Mouse (Mus musculus) embryonic stem cell, embryonic (primary cell): ENCODE measurements around the gene Skil.

Experiments
- CTCF ChIA-PET, 4 experiments: fragments of 300-600 bp in 2 of 4; fragments of 350-600 bp in 2 of 4; sonication (Branson Sonifier 250); formaldehyde crosslinking; loops; one replicate each; lab custom pipeline; 2022; ENCODE audit warnings: inconsistent platforms in 2 of 4; lab: Charles Lee
- POLR2A ChIA-PET, 4 experiments: fragments of 300-600 bp in 2 of 4; fragments of 350-600 bp in 2 of 4; sonication (Branson Sonifier 250); formaldehyde crosslinking; loops; one replicate each; lab custom pipeline; 2022; ENCODE audit warnings: antibody characterized with exemption in 4 of 4, inconsistent platforms in 1 of 4; lab: Charles Lee

Gene Skil

GRCm38 (mm10) chr3:31077068-31077703 is 17.7 kb upstream of the Skil start:
- POLR2A ChIA-PET = no interaction called here

GRCm38 (mm10) chr3:31079450-31079849 is 15.4 kb upstream of the Skil start:
- CTCF ChIA-PET = interaction anchor here in 1 of 4 experiments (0.5 kb wide), 1 partner anchor 59 kb away, joined by 5 read pairs; no protein-coding TSS in a partner anchor
- POLR2A ChIA-PET = no interaction called here

More at GRCm38 (mm10) chr3:31077068-31077703, 17.7 kb upstream of the Skil start:
- CTCF ChIA-PET = interaction anchor here in 1 of 4 experiments (0.6 kb wide), 1 partner anchor 185 kb away, joined by 3 read pairs; no protein-coding TSS in a partner anchor

GRCm38 (mm10) chr3:31080791-31081502 is 13.9 kb upstream of the Skil start:
- CTCF ChIA-PET = no interaction called here
- POLR2A ChIA-PET = interaction anchor here in 1 of 4 experiments (0.6 kb wide), 1 partner anchor 138 kb away, joined by 10 read pairs; no protein-coding TSS in a partner anchor

GRCm38 (mm10) chr3:31082838-31083506 is 11.9 kb upstream of the Skil start:
- POLR2A ChIA-PET = interaction anchor here in 2 of 4 experiments (1.0 to 1.7 kb wide), 2 partner anchors 13 to 22 kb away, joined by 3 read pairs; no protein-coding TSS in a partner anchor
- CTCF ChIA-PET = no interaction called here

- ChIA-PET POLR2A (interaction anchor here in 1 of 4 experiments (0.6 to 1.7 kb wide), 2 partner anchors 12 to 45 kb away, joined by 3 to 6 read pairs; no protein-coding TSS in a partner anchor), CTCF (no interaction called here)
Measured at GRCm38 (mm10) chr3:31083507-31084245, 11.2 kb upstream of the Skil start.

- POLR2A ChIA-PET = interaction anchor here in 2 of 4 experiments (0.8 to 1.5 kb wide), 3 partner anchors 12 to 115 kb away, joined by 3 to 5 read pairs (median 3); partner anchors contain the start of gene Phc3 (in 1 of the 2)
- CTCF ChIA-PET = no interaction called here
Measured at GRCm38 (mm10) chr3:31085000-31085399, 9.9 kb upstream of the Skil start.

- POLR2A ChIA-PET = interaction anchor here in 3 of 4 experiments (0.5 to 1.8 kb wide), 16 partner anchors 9 to 746 kb away, joined by 3 to 7 read pairs (median 4); partner anchors contain the start of gene Mynn (in 1 of the 3)
- CTCF ChIA-PET = interaction anchor here in 2 of 4 experiments (0.7 to 3.7 kb wide), 3 partner anchors 32 to 134 kb away, joined by 3 to 20 read pairs (median 3); no protein-coding TSS in a partner anchor
Measured at GRCm38 (mm10) chr3:31088789-31089775, 5.8 kb upstream of the Skil start.

DNA sequence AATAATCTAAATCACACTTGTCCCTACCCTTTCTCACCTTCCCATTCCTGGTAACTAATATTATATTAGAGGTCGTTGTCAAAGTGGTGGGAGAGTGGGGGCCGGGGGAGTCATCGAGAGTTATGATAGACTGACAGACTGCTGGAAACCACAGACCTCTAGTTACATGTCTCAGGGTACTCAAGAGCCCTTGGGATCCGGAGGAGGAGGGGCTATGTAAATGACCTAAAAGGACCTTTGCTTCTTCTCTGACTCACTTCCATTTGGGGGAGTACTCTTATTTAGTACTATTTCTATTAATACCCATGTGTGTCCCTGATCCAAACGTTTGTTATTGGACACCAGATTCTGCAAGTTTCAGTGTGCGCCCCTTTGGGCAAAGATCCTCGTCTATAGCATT is 4.9 kb upstream of the Skil start:
- POLR2A ChIA-PET = interaction anchor here in 2 of 4 experiments (0.8 to 1.8 kb wide), 6 partner anchors 8 to 488 kb away, joined by 3 to 5 read pairs (median 5); partner anchors contain the start of gene Mynn (in 1 of the 2)
- CTCF ChIA-PET = interaction anchor here in 1 of 4 experiments (3.7 kb wide), 1 partner anchor 48 kb away, joined by 20 read pairs; no protein-coding TSS in a partner anchor

GRCm38 (mm10) chr3:31093196-31093595 is 1.7 kb upstream of the Skil start:
- ChIA-PET CTCF (interaction anchor here in 2 of 4 experiments (0.7 to 1.1 kb wide), 2 partner anchors 10 to 45 kb away, joined by 3 to 4 read pairs; no protein-coding TSS in a partner anchor), POLR2A (interaction anchor here (0.6 to 1.6 kb wide), 16 partner anchors 11 to 446 kb away, joined by 3 to 7 read pairs (median 3); partner anchors contain the start of gene Lrrc34 (in 1 of the 4))

- POLR2A ChIA-PET = interaction anchor here (0.6 to 1.6 kb wide), 16 partner anchors 11 to 446 kb away, joined by 3 to 7 read pairs (median 3); partner anchors contain the start of gene Lrrc34 (in 1 of the 4)
Measured at GRCm38 (mm10) chr3:31093627-31094351, 1.1 kb upstream of the Skil start.

GRCm38 (mm10) chr3:31095179-31095490 is 277 bp downstream of the Skil start:
- CTCF ChIA-PET = no interaction called here
- POLR2A ChIA-PET = interaction anchor here in 2 of 4 experiments (1.4 to 1.7 kb wide), 2 partner anchors 10 to 39 kb away, joined by 5 to 6 read pairs; no protein-coding TSS in a partner anchor

More at GRCm38 (mm10) chr3:31093627-31094351, 1.1 kb upstream of the Skil start:
- CTCF ChIA-PET = interaction anchor here in 2 of 4 experiments (0.7 to 1.1 kb wide), 2 partner anchors 10 to 44 kb away, joined by 3 to 4 read pairs; no protein-coding TSS in a partner anchor

GRCm38 (mm10) chr3:31095491-31096154 is 765 bp downstream of the Skil start:
- CTCF ChIA-PET = no interaction called here
- POLR2A ChIA-PET = interaction anchor here in 3 of 4 experiments (0.8 to 1.7 kb wide), 7 partner anchors 9 to 111 kb away, joined by 3 to 7 read pairs (median 4); no protein-coding TSS in a partner anchor

GRCm38 (mm10) chr3:31096155-31097101 is 1.6 kb downstream of the Skil start:
- POLR2A ChIA-PET = interaction anchor here in 3 of 4 experiments (0.5 to 2.2 kb wide), 10 partner anchors 8 to 112 kb away, joined by 3 to 7 read pairs (median 5); no protein-coding TSS in a partner anchor
- CTCF ChIA-PET = no interaction called here

DNA sequence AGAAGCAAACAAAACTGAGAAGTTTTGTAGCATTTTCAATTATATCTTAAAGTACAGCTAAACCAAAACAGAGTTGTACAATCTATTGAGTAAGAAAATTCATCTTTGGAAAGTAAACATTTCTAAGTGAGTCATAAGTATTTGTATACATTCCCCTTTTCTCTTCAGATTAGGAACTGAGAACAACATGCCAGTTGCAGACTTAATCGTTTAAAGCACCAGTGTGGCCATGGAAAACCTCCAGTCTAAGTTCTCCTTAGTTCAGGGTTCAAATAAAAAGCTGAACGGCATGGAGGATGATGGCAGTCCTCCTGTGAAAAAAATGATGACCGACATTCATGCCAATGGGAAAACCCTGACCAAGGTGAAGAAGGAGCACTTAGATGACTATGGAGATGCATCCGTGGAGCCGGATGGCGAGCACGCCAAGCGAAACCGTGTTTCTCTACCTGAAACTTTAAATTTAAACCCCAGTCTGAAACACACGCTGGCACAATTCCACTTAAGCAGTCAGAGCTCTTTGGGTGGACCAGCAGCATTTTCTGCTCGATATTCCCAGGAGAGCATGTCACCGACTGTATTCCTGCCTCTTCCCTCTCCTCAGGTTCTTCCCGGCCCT is 2.4 kb downstream of the Skil start:
- CTCF ChIA-PET = no interaction called here
- POLR2A ChIA-PET = interaction anchor here in 3 of 4 experiments (0.5 to 2.2 kb wide), 10 partner anchors 8 to 588 kb away, joined by 3 to 5 read pairs (median 4); no protein-coding TSS in a partner anchor
